ENCODE assay signal across 50 mouse cellular contexts in the genomic region with DNA sequence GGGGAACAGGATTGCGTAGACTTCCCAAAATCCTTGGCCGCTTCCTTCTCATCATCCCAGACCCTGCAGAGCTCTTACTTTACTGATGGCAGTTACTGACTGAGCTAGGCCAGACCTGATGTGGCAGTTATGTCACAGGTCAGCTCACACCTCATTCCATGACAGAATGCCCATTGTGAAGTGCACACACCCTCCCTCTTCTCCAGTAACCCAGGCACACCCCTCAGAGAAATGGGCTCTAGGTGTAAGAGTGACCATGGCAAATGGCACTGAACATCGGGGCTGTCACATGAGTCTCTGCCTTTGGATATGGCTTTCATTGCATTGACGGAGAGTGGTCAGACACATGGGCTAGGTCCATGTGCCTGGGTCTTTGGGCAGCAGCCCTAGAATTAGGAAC. TPM values are rescaled to one million over a fixed set of nuclear protein-coding genes. Genes with fewer than 3 reads are reported as not detected.
"Had no signal": no experiment of that assay in that cellular context is flagged by ENCODE, and none has a peak within 500 bp of the region (broad histone marks: within the 10 kb centered on the region; RNA-seq: fewer than 3 reads in every experiment).

A gene (minus strand): TSS at position 101 of the 400 bp plus-strand sequence.

- ATAC-seq: hindbrain, embryonic 16.5 days; hindbrain, postnatal 0 days; inflammation-experienced regulatory T-cells, adult 6 months; intestine, embryonic 15.5 days; intestine, embryonic 16.5 days; intestine, postnatal 0 days had no signal

- H3K27ac ChIP-seq: heart, embryonic 10.5 days; heart, embryonic 15.5 days; hindbrain, embryonic 10.5 days; hindbrain, embryonic 12.5 days; hindbrain, embryonic 13.5 days; hindbrain, embryonic 14.5 days; hindbrain, embryonic 15.5 days; hindbrain, postnatal 0 days; intestine, embryonic 15.5 days; kidney, embryonic 15.5 days; kidney, postnatal 0 days; layer of hippocampus, adult 2 months had no signal

- H3K4me2 ChIP-seq: heart, embryonic 11.5 days; heart, embryonic 12.5 days; heart, embryonic 15.5 days; hindbrain, embryonic 12.5 days; hindbrain, embryonic 13.5 days; hindbrain, embryonic 14.5 days; hindbrain, embryonic 15.5 days; intestine, embryonic 15.5 days; kidney, embryonic 15.5 days had no signal

- H3K4me3 ChIP-seq: heart, embryonic 10.5 days; heart, embryonic 12.5 days; heart, embryonic 15.5 days; hindbrain, embryonic 10.5 days; hindbrain, embryonic 12.5 days; hindbrain, embryonic 13.5 days; hindbrain, embryonic 15.5 days; intestine, embryonic 15.5 days; kidney, embryonic 15.5 days; layer of hippocampus, adult 2 months had no signal

- DNase-seq: heart, postnatal 10 days; heart, postnatal 36 days; heart, postnatal 4 days; kidney, adult 11 months; kidney, adult 18-20 months; kidney, adult 2 months; kidney, adult 8-10 months; kidney, adult 9 months; kidney, postnatal 10 days; kidney, postnatal 14 days; kidney, postnatal 25 days; kidney, postnatal 36 days; kidney, postnatal 4 days; layer of hippocampus, adult 9-11 months; layer of hippocampus, postnatal 36 days had no signal

- H3K27me3 ChIP-seq: heart, embryonic 12.5 days; heart, embryonic 15.5 days; hindbrain, embryonic 12.5 days; hindbrain, embryonic 13.5 days; hindbrain, embryonic 15.5 days; intestine, embryonic 15.5 days; kidney, embryonic 15.5 days had no signal

- H3K9me3 ChIP-seq: heart, embryonic 10.5 days; heart, embryonic 12.5 days; heart, embryonic 15.5 days; hindbrain, embryonic 10.5 days; hindbrain, embryonic 12.5 days; hindbrain, embryonic 13.5 days; hindbrain, embryonic 15.5 days; intestine, embryonic 15.5 days; kidney, embryonic 15.5 days had no signal

- H3K36me3 ChIP-seq: heart, embryonic 10.5 days; heart, embryonic 12.5 days; heart, embryonic 15.5 days; hindbrain, embryonic 10.5 days; hindbrain, embryonic 12.5 days; hindbrain, embryonic 13.5 days; hindbrain, embryonic 15.5 days; intestine, embryonic 15.5 days; kidney, embryonic 15.5 days had no signal

- H3K4me1 ChIP-seq: heart, embryonic 10.5 days; heart, embryonic 12.5 days; heart, embryonic 15.5 days; hindbrain, embryonic 10.5 days; hindbrain, embryonic 12.5 days; hindbrain, embryonic 13.5 days; hindbrain, embryonic 15.5 days; intestine, embryonic 15.5 days; kidney, embryonic 15.5 days had no signal

- H3K9ac ChIP-seq: heart, embryonic 12.5 days; heart, embryonic 15.5 days; hindbrain, embryonic 12.5 days; hindbrain, embryonic 13.5 days; hindbrain, embryonic 14.5 days; hindbrain, embryonic 15.5 days; intestine, embryonic 15.5 days; kidney, embryonic 15.5 days had no signal

RNA-seq across cellular contexts. Expression of the gene that starts here (rescaled TPM):
- total RNA-seq: heart, adult 8-10 months; heart, postnatal 10 days; heart, postnatal 25 days; heart, postnatal 36 days; heart, postnatal 4 days; hematopoietic stem cell, adult 5-6 weeks; hindbrain, postnatal 0 days; layer of hippocampus, adult 18-20 months; layer of hippocampus, adult 2 months; layer of hippocampus, adult 8-10 months; layer of hippocampus, postnatal 10 days; layer of hippocampus, postnatal 14 days; layer of hippocampus, postnatal 25 days; layer of hippocampus, postnatal 36 days; left cerebral cortex, adult 18-20 months had no signal
- polyA plus RNA-seq: heart, embryonic 10.5 days; heart, embryonic 11.5 days; heart, embryonic 12.5 days; heart, embryonic 14.5 days; heart, embryonic 15.5 days; heart, embryonic 16.5 days; heart, postnatal 0 days; hindbrain, embryonic 10.5 days; hindbrain, embryonic 11.5 days; hindbrain, embryonic 12.5 days; hindbrain, embryonic 13.5 days; hindbrain, embryonic 14.5 days; hindbrain, embryonic 15.5 days; hindbrain, embryonic 16.5 days; hindbrain, postnatal 0 days; inflammation-experienced regulatory T-cells, adult 6 months; intestine, embryonic 14.5 days; intestine, embryonic 15.5 days; intestine, embryonic 16.5 days; intestine, postnatal 0 days; kidney, adult 2 months; kidney, embryonic 14.5 days; kidney, embryonic 15.5 days; kidney, embryonic 16.5 days; kidney, postnatal 0 days; large intestine, adult 2 months had no signal
